Mouse (Mus musculus) gonadal fat pad, adult 2 months (tissue): ENCODE results near the gene Elovl5. TPM values are rescaled to one million over a fixed set of nuclear protein-coding genes. Genes with fewer than 3 reads are reported as not detected.

Experiments used
- DNase-seq: peaks from one replicate; pipeline ENCODE4 v3.0.0-alpha.2; 2012; ENCODE audit warnings: low read depth
- polyA plus RNA-seq: library from polyadenylated mRNA; depleted of rRNA; stranded (reverse); fragments of >200 nt; gene quantifications from 2 replicates; pipeline ENCODE4 v1.2.3, GENCODE M21; 2012; rRNA removed

Gene Elovl5
- 55.0 and 78.0 TPM in 2 replicates for polyA plus RNA-seq

- peak; percentile 67 for DNase-seq
These were observed at the start of gene Elovl5 for GRCm38 (mm10) chr9:77917074-77917621. Gene Elovl5 (plus strand): TSS chr9:77917364.

- DNase-seq, result no peak
These were observed 25.7 kb upstream of the Elovl5 start for GRCm38 (mm10) chr9:77891501-77891900.

GRCm38 (mm10) chr9:77898551-77898950 is 18.6 kb upstream of the Elovl5 start:
- no peak for DNase-seq

GRCm38 (mm10) chr9:77904133-77904532 is 13.0 kb upstream of the Elovl5 start:
- no peak for DNase-seq

GRCm38 (mm10) chr9:77909572-77910269 is 7.4 kb upstream of the Elovl5 start:
- DNase-seq, result no peak

GRCm38 (mm10) chr9:77910270-77911240 is 6.6 kb upstream of the Elovl5 start:
- DNase-seq, result no peak

- DNase-seq, result no peak
These were observed 5.5 kb upstream of the Elovl5 start for GRCm38 (mm10) chr9:77911508-77912229.

- no peak for DNase-seq
These were observed 4.9 kb upstream of the Elovl5 start for GRCm38 (mm10) chr9:77912246-77912645.

- no peak for DNase-seq
These were observed 2.5 kb upstream of the Elovl5 start for GRCm38 (mm10) chr9:77914616-77915015.

- no peak for DNase-seq
These were observed 1.4 kb upstream of the Elovl5 start for GRCm38 (mm10) chr9:77915791-77916190.

- DNase-seq, result no peak
These were observed 513 bp downstream of the Elovl5 start for GRCm38 (mm10) chr9:77917622-77918131.

GRCm38 (mm10) chr9:77918211-77918610 is 1.0 kb downstream of the Elovl5 start:
- DNase-seq, result no peak

- no peak for DNase-seq
These were observed 2.0 kb downstream of the Elovl5 start for GRCm38 (mm10) chr9:77918961-77919670.

GRCm38 (mm10) chr9:77920481-77920880 is 3.3 kb downstream of the Elovl5 start:
- no peak for DNase-seq

- no peak for DNase-seq
These were observed 4.4 kb downstream of the Elovl5 start for GRCm38 (mm10) chr9:77921366-77922260.

GRCm38 (mm10) chr9:77923774-77924173 is 6.6 kb downstream of the Elovl5 start:
- DNase-seq, result no peak

- DNase-seq, result no peak
These were observed 7.0 kb downstream of the Elovl5 start for GRCm38 (mm10) chr9:77924199-77924598.

- DNase-seq, result no peak
These were observed 9.0 kb downstream of the Elovl5 start for GRCm38 (mm10) chr9:77926151-77926550.

- no peak for DNase-seq
These were observed 9.7 kb downstream of the Elovl5 start for GRCm38 (mm10) chr9:77926911-77927310.

- no peak for DNase-seq
These were observed 10.3 kb downstream of the Elovl5 start for GRCm38 (mm10) chr9:77927431-77927830.
